Mouse (Mus musculus) thymus, postnatal 36 days (tissue): ENCODE measurements around the gene Chrna9.
"Not testable (repeated sequence)": the region's sequence is repeated elsewhere in the genome, so short reads cannot be mapped to it uniquely, and the experiment has no call there.

ENCODE experiments used
- DNase-seq, 2 experiments: peaks; one replicate each; pipeline ENCODE4 v3.0.0; 2022; ENCODE audit warnings: mixed read lengths in 2 of 2

The Chrna9 gene

DNA sequence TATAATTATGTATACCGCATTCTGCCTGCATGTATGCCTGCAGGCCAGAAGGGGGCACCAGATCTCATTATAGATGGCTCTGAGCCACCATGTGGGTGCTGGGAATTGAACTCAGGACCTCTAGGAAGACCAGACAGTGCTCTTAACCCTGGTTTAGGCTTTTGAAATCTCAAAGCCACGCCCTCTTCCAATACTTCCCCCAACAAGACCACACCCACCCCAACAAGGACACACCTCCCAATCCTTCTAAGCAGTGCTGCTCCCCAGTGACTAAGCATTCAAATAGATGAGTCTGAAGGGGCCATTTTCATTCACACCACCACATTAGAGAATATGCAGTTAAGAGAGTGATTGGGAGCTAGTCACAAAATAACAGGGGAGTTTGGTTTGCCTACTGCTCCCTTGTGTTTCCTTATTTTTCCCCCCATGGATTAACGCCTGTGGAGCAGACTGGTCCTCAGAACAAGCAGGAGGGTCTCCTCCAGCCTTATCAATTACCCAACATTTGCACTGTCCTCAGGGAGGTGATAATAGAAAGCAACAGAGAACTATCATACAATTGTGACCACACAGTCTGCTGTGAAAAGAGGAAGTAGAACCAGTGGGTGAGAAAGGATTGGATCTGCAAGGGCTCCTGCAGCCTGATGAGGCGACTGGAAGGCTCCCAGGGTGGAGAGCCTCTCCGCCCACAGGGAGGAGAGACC, 25.3 kb downstream of the Chrna9 start:
- DNase-seq: no peak

DNA sequence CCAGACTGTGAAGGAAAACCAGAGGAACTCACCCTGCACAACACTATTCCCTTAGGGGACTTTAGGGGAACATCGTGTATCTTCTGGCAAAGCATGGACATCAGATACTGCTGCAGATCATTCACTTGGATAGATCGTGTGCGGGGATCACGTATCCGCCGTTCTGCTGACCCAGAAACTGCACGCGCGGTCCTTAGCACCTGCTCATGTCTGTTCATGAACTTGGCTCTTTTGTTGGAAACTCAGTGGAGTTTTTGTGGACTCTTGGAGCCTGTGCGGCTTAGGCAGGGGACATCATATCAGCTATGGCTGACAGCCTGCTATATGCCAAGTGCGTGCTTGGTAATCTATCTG, 25.9 kb downstream of the Chrna9 start:
- DNase-seq: no peak

DNA sequence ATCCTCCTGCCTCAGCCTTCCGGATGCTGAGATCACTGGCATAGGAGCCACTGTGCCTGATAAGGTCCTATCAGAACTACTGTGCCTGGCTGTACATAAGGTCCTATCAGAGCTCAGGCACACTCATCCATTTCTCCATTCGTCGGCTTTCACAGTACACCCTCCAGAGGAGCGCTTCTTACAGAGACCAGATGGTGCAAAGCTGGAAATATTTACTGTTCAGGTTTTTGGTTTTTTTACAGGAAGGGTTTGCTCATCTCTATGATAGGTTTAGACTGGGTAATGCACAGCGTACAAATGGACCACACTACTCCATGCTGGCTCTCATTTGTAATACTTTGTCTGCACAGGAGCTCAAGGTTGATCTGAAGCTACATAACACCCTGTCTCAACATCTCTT, 28.6 kb downstream of the Chrna9 start:
- DNase-seq: no peak

DNA sequence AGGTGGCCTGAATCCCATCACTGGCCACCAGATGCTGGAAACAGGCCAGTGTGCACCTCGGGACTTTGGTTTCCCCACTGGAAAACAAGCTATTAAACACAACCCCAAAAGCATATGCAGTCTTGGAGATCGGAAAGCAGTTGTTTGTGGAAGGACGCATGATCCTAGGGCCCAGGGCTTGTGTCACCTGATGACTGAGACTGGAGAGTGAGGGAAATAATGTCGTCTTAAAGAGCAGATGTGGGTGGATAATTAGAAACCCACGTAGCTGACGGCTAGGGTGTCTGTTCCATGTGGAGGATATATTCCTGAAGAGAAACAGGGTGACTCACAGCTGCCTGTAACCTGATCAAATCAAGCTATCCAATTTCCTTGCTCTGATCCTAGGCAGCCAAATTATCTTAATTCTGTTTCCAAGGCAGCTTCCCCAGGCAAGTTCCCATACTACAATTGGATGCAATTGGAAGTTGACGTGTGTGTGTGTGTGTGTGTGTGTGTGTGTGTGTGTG, 31.1 kb downstream of the Chrna9 start:
- no peak for DNase-seq

DNA sequence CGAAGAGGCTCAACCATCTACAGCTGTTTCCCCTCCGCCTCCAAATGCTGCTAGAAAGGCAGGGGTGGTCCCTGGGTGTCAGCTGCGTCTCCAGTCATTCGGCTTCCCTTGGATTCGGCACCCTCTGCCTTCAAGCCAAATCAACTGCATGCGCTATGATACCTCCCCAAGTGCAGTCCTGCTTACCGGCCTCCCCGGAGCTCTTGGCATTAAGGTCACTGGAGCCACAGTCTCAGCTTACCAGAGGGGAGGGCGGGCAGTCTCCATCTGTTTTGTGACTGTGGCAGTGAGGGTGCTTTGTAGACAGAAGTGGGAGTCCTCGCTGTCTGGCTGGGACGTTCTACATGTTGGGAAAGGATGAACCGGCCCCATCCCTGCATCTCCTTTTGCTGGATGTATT, 32.4 kb downstream of the Chrna9 start:
- DNase-seq: no peak

DNA sequence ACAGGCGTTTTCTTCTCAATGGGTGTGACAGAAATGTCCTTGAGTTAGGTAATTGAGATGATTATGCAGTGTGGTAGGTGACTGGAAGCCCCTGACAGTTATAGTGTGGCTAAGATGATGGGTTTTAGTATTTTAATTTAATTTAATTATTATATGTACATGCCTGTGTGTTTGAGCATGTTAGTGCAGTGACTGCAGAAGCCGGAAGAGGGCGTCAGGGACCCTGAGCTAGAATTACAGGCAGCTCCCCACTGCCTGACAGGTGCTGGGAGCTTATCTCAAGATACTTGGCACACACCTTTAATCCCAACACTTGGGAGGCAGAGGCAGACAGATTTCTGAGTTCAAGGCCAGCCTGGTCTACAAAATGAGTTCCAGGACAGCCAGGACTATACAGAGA, 33.3 kb downstream of the Chrna9 start:
- no peak for DNase-seq

DNA sequence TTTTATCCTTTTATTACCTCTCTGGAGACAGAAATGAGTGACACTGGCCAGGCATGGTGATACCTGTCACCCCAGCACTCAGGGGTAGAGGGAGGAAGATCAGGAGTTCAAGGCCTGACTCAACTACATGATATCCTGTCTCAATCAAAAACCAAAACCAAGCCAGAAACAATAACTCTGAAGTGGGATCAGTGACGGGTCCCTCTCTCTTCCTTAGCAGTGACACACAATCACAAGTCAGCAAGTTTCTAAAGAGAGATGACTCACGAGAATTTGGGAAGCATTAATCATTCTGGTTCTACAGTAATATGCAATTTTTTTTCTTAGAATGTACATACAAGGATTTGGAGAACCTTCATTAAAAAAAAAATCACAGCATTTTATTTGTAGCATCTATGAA, 38.5 kb downstream of the Chrna9 start:
- no peak for DNase-seq

DNA sequence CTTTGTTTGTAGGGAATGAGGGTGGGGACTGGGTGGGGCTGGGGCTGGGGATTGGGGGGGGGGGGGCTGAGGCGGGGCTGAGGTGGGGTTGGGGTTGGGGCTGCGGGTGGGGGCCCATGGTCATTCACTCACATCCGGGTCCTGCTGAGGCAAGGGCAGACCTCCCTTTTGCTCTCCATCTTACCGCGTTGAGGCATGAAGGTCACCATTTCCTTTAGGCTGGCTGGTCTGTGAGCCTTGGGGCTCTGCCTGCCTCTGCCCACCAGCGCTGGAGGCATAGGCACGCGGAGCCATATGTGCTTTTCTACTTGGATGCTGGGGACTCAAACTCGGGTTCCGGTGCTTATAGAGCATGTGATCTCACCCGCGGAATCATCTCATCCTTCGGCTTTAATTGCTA, 41.0 kb downstream of the Chrna9 start:
- DNase-seq: no peak

DNA sequence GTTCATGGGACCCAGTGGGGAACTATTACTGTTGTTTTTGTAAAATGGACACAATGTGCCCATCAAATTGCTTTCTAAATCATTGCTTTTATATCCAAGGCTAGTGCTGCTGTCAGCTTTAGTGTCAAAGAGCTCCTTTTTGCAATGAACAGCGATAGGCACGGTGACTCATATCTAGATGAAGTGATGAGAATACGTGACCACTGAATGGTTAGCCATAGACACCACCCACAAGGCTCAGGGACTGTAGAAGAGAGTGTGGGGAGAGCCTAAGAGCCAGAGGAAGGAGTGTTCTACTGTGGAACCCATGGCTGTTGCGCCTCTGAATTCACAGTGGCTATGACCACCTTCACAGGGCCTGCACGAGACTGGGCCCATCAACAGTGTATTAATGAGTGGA, 51.7 kb downstream of the Chrna9 start:
- no peak for DNase-seq

DNA sequence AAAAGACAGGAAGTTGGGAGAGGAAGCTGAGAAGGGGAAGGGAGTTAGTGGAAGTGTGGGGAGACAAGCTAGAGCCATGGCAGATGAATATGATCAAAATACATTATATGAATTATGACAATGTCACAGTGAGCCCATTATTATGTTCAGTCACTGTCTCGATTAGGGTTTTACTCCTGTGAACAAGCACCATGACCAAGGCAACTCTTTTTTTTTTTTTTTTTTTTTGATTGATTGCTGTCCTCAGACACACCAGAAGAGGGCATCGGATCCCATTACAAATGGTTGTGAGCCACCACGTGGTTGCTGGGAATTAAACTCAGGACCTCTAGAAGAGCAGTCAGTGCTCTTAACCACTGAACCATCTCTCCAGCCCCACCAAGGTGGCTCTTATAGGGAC, 52.3 kb downstream of the Chrna9 start:
- not testable (repeated sequence) for DNase-seq

DNA sequence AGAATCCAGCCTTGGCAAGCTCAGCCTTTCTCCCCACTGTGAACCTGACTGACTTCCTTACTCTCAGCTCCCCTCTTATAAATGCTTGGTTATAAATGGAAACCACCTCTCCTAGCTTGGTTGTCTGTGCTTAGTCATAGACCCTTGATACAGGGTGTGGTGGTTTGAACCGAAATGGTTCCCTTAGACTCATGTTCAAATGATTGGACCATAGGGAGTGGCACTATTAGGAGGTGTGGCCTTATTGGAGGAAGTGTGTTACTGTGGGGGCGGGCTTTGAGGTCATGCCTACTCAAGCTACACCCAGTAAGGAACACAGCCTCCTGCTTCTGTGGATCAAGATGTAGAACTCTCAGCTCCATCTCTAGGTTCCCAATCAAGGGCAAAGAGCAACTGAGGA, 56.5 kb downstream of the Chrna9 start:
- no peak for DNase-seq

DNA sequence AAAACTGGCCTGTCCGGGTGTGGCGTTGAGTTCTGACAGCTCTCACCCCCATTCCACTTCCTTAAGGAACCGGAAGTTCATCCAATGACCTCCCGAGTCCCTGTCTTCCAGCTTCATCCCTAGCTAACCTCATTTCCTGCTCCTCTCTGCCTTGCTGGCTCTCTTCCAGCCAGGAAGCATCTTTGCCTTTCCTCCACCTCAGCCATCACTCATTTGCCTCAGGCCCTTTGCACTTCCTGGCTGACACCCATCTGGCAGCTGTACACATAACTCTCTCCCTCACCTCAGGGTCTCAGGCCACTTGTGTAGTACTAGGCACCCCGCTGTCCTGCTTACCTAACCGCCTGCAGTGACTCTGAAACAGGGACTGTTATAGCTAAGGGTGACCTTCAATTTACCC, 59.9 kb downstream of the Chrna9 start:
- no peak for DNase-seq

DNA sequence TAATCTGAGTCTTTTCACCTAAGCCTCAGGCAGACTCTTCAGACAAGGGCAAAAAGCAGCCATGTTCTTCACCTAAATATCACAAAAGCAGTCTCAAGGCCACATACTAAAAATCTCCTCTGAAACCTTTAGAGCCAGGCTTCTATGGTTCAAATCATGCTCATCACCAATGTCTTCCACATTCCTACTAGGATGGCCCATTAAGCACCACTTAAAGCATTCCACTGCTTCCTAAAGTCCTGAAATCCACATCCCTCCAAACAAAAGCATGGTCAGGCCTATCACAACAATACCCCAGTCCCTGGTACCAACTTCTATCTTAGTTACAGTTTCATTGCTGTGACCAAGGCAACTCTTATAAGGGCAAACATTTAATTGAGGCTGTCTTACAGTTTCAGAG, 63.1 kb downstream of the Chrna9 start:
- DNase-seq: no peak

DNA sequence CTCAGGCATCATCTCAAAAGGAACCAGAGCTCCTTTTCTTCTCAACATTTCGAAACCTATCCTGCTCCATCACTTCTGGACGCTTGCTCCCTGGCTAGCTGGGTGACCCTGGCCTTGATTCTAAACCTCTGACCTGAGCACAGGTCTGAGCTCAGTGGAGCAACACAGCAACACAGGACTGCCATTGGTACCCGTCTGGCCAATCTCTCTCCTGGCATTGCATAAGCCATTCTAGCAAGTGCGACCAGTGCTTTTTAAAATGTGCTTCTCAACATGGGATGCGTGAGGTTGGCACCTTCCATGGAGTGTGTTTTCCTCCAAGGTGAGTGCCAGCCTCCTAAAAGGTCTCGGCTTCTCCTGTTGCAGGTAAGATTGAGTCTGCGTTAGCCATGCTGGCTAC, 64.4 kb downstream of the Chrna9 start:
- DNase-seq: no peak

DNA sequence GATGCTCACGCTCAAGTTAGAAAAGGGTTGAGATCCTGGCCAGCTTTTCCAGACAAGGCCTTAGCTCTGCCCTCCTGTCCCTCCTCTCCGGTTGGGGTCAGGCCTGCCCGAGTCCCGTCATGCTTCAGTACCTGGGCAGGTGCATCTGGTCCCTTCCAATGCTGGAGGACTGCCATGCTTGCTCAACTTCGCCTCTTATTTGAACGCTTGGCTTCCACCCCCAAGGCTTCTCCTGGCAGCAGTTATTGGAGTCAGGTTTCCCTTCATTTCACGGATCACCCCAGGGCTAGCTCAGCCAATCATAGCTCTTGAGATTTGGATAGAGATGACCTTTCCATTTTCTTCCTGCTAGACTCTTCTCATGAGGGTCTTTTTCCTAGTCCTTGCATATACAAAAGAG, 65.4 kb downstream of the Chrna9 start:
- no peak for DNase-seq

DNA sequence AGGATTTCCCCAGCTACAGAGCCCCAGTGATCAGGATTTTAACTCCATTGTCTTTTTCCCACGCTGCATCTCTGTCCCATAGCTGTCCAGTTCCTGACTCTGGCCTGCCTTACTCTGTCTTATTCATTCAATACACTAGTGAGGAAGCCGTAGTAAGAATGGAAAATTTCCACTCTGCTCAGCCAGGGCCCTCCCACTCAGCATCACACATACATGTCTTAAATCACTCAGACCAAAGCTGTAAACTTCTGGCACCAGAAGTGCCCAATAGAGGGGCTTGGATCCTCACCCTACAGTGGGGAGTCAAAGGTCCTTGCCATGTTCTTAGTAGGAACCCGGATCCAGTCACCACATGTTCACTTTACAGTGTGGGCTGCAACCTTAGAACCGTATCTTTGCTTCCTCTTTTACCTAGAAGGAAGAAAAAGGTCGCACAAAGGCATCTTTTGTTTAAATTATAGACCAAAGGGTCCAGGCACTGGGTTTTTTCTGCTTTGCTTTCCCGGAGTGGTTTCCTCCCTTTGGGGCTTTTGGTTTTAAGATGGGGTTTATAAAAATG, 65.9 kb downstream of the Chrna9 start:
- no peak for DNase-seq

DNA sequence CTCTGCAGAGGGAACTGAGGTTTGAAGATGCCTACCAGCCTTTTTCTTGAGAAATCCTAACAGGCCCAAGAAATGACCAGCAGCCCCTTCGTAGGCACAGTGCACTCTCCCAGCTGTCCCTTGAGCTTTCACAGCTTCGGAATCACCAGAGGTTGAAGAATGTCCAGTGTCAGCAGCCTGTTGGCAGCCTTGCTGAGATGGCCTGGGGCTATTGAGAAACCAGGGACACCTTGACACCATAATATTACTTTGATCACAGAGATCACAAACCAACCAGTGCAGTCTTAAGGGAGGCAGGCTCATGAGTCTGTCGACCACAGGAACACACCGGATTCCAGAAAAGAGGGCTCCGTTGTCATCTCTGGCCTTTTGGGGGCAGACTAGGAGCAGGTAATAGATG, 66.5 kb downstream of the Chrna9 start:
- no peak for DNase-seq

DNA sequence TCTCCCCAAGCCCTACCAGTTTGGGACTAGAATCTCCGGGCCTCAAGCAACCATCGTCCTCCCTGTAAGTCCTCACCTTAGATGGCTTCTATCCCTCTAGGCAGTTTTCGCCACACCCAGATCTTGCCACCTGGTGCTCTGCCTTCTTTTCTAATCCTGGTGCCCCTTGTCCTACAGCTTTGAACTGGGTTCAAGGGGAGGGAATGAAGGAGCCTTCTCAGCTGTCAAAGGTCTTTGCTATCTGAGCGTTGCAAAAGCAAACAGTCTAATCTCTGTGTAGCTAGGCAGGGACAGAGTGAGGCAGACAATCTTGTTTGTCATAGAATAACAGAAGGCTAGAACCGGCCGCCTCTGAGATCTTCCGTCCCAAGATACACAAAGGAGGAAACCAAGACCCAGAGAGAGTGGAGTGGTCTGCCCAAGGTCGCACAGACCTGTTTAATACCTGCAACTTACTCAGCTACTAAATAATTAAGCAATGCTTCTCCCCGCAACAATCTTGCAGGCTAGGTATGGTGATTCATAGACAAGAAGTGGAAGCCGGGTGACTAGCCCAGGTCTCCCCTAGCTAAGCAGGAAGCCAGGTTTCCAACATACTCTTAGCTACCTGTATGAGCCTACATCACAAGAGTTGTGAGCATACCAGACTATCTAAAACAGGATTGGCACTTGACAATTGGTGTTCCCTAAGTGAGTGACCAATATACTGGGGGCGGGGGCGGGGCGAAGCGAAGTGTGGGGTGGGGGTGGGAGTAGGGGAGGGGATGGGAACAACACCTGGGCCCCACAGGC, 69.6 kb downstream of the Chrna9 start, which contains the start of gene 9130230L23Rik:
TSS of gene 9130230L23Rik (minus strand) at position 152 of the 792 bp plus-strand sequence.
- no peak for DNase-seq

DNA sequence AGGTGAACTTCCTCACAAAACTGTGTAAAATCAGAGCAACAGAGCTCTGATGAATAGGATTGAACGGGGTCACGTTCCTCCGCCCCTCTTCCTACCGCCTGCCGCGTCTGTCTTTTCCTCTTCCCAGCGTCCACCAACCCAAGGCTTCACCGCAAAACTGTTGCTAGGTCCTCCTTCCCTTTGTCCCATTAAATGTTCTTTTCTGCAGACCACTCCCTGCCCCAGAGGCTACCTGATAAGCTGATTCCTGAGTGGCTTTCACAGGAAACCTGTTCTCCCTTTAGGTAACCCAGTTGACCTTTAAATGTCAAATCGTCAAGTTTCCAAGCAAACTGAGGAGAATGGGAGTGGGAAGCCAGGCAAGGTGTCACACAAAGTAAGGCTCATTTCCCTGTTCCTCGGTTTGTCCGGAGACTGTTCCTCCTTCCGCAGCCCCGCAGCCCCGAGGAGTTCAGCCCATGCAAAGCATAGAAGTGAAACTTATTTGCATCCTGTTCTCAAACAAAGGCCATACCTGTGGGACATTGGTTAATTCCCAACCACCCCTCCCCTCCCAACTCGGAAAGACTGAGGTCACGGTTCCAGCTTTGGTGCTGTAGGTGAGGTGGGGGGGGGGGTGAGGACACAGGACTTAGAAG, 70.4 kb downstream of the Chrna9 start:
- no peak for DNase-seq

DNA sequence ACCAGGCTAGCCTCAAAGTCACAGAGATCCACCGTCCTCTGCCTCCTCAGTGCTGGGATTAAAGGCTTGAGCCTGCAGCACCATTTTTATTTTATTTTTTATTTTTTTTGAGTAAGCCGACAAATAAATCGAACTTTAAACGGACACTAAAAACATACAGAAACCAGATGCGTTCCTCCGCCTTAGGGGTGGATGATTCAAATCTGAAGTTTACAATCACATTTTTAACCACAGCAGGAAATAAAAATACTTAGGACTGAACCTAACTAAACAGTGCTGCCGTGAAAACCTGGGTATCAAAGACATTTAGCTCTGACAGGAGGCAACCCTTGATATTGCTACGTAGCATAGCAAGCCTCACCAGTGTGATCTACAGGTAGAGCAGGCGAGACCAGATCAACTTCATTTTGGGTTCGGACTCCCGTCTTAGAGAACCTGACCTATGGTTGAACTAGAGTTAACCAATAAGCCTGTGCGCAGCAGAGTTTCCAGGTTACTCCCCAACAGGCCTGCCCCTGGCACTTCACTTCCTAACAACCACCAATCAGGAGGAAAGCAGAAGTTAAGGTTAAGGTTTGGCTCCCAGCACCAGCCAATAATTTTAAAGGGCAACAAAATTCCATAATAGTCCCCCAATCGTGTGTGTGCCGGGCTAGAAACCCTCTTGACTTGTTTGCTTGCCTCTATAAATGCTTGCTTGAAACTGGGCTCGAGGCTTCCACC, 73.7 kb downstream of the Chrna9 start:
- DNase-seq: no peak

DNA sequence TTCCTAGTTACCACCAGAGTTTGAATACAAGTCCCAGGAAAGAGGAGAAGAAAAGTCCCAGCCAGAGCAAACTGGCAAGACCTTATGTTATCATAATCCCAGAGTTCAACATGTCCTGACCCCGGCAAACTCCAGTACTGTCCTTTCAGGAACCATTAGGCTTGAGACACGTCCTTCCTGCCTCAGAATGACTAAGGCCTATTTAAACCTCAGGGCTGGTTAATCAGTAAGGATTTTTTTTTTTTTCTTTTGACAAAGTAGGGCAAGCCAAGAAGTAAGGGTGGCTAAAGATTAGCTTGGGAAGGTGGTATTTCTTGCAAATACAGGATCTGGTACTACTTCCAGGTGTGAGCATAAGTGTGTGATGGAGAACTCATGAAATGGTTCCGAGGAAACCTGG, 79.3 kb downstream of the Chrna9 start:
- no peak for DNase-seq

DNA sequence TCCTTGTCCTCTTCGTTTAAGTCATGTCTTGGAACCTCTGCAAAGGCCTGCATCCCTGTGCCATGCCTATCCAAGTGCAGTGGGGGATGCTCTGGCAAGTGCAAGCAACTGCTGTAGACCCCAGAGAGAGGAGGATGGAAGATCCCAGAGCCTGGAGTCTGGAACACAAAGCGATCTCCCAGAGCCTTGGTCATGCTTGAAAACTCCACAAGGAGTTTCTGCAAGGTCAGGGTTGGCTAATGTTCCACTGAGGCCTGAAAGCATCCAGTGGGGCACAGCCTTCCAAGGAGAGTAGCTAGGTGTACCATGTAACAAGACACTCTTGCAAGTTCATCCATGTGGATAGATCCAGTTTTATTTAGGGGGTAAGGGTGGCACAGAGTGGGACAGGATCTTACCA, 79.7 kb downstream of the Chrna9 start:
- no peak for DNase-seq

DNA sequence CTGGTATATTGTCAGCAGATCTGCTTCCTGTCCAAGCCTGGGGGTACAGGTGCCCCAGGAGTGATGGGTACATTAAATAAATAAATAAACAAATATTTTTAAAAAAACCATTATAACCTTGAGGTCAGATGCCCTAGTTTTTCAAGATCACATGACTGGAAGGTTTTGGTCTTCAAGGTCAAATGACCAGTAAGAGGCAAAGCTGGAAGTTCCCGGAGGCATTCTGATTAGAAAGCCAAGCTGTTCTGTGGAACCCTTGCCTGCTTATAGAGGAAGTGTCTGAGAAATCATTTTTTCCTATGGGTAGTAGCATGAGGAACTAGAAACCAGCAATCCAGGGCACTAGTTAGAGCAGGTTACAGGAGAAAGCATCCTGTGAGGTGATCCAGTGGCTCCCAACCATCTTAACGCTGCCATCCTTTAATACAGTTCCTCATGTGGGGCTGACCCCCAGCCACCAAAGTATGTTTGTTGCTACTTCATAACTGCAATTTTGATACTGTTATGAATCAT, 80.8 kb downstream of the Chrna9 start:
- no peak for DNase-seq
